Mouse (Mus musculus) limb, embryonic 11.5 days (tissue): ENCODE measurements at regions not wholly inside any gene's neighbourhood (a gene's known extent, or its start where the extent isn't known, plus 50 kb on each side); places are given as distances from the start of the nearest gene placed in this dataset.

Experiments
- ATAC-seq: fragments of 200-750 bp; cut with Nextera tagmentation; 2 replicates; pipeline ENCODE4 v1.8.0; 2017; ENCODE audit warnings: low read depth; ENCODE audit not compliant: insufficient number of reproducible peaks, low FRiP score, low TSS enrichment
- DNase-seq: peaks from one replicate; pipeline ENCODE4 v3.0.0-alpha.2; 2015; ENCODE audit warnings: low spot score
- H3K27ac ChIP-seq: fragments of 300-500 bp; sonication (generic); replicated peaks from 2 replicates; pipeline ENCODE4 v1.5.1; 2014; ENCODE audit warnings: low read depth, mild to moderate bottlenecking, low read length
- H3K27me3 ChIP-seq: fragments of 300-500 bp; sonication (generic); 2 replicates; pipeline ENCODE4 v1.6.1; 2014; ENCODE audit warnings: mild to moderate bottlenecking, low read length, mixed read lengths; ENCODE audit not compliant: control insufficient read depth, insufficient read depth
- H3K36me3 ChIP-seq: fragments of 300-500 bp; sonication (generic); 2 replicates; pipeline ENCODE4 v1.6.1; 2014; ENCODE audit warnings: mild to moderate bottlenecking, low read length, moderate library complexity, mixed read lengths; ENCODE audit not compliant: control insufficient read depth, insufficient read depth
- H3K4me1 ChIP-seq: fragments of 300-500 bp; sonication (generic); 2 replicates; pipeline ENCODE4 v1.6.1; 2014; ENCODE audit warnings: low read length, mixed read lengths; ENCODE audit not compliant: control insufficient read depth, insufficient read depth
- H3K4me2 ChIP-seq: fragments of 300-500 bp; sonication (generic); 2 replicates; pipeline ENCODE4 v1.6.1; 2014; ENCODE audit warnings: low read depth, mild to moderate bottlenecking, moderate library complexity; ENCODE audit not compliant: severe bottlenecking
- H3K4me3 ChIP-seq: fragments of 300-500 bp; sonication (generic); 2 replicates; pipeline ENCODE4 v1.5.1; 2014; ENCODE audit warnings: low read depth, low read length
- H3K9ac ChIP-seq: fragments of 300-500 bp; sonication (generic); 2 replicates; pipeline ENCODE4 v1.6.1; 2014; ENCODE audit warnings: mild to moderate bottlenecking, low read length
- H3K9me3 ChIP-seq: fragments of 300-500 bp; sonication (generic); 2 replicates; pipeline ENCODE4 v1.6.1; 2016; ENCODE audit warnings: low read length; ENCODE audit not compliant: control insufficient read depth
- WGBS: fragments of 180-500 bp; shearing (Covaris S2); extraction: QIAGEN DNeasy Blood & Tissue Kit; methylation state at CpG from one replicate; pipeline ENCODE4 v1.1.7; 2014; 5-methylcytosine and 5-hydroxymethylcytosine counted together

DNA sequence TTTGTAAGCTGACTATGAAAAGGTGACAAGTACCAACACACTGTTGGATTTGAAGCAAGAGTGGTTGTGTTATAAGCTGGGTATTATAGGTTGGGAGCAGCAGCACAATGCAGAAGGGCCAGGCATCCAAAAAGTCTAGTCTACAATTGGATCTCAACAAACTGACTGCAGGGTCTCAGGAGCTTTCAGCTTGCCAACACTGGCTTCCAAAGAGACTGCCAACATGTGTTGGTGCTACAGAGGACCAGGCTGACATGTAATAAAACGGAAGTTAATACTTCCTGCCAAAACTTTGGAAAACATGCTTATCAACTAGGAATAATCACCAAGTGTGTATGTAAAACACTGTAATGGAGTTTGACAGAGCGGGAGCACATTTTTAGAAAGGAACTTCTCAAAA is 170.3 kb upstream of the Gm5148 start:
- ATAC-seq (no peak), DNase-seq (no peak)
- Histone ChIP-seq H3K27me3 (no peaks in the 10 kb centered on the region), H3K4me1 (0 out of 2 replicates have a peak, but pooled peaks cover 7% of the 10 kb centered on the region), H3K4me3 (no peak overlapping the region), H3K27ac (no peak overlapping the region), H3K36me3 (no peaks in the 10 kb centered on the region), H3K9ac (no peak overlapping the region), H3K9me3 (no peaks in the 10 kb centered on the region), H3K4me2 (no peak overlapping the region)
- WGBS = 72% methylated on average over 2 of the region's 2 CpGs

DNA sequence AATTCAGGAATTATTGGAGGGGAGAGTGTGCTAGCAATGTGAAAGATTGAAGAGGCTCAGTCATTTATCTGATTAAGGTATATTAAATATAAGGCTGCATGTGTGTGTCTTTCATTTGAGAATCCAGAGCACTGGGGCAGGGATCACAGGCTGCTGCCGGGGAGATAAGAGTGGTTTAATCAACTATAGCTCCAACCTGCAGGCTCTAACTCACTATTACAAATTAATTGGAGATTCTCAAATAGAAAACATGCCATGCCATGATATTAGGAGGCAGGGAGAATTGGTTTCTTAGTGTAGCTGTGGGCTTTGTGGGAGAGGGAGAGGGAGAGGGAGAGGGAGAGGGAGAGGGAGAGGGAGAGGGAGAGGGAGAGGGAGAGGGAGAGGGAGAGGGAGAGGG is 165.9 kb upstream of the Gm5148 start:
- no peaks in the 10 kb centered on the region for H3K27me3 ChIP-seq

DNA sequence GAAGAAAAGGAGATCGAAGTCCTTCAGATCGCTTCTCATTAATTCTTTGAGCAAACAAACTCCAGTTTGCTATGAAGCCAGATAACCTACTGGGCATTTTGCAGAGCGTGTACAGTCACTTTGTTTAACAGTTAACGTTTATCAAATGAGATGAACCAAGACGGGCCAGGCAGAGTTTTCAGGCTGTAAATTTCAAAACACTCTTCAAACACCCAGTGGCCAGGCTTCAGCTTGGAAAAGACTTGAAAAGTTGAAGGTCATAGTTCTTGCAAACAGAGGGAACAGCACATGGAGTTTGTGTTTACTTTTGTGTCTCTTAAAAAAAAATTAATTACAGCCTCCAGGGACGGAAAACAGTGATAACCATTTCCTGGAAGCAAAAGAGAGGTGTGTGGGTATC is 164.2 kb upstream of the Gm5148 start:
- Histone ChIP-seq H3K9me3 (no peaks in the 10 kb centered on the region), H3K4me3 (no peak overlapping the region), H3K27me3 (no peaks in the 10 kb centered on the region), H3K36me3 (no peaks in the 10 kb centered on the region), H3K27ac (no peak overlapping the region), H3K4me1 (no peaks in the 10 kb centered on the region), H3K9ac (no peak overlapping the region), H3K4me2 (no peak overlapping the region)
- ATAC-seq = no peak
- no peak for DNase-seq
- 57% methylated on average over 6 of the region's 6 CpGs for WGBS

More for the DNA sequence above, 165.9 kb upstream of the Gm5148 start:
- H3K27ac ChIP-seq = no peak overlapping the region
- no peak for DNase-seq
- no peaks in the 10 kb centered on the region for H3K9me3 ChIP-seq
- no peak overlapping the region for H3K4me3 ChIP-seq
- no peak overlapping the region for H3K4me2 ChIP-seq
- ATAC-seq = no peak
- H3K36me3 ChIP-seq = no peaks in the 10 kb centered on the region
- H3K4me1 ChIP-seq = 0 out of 2 replicates have a peak, but pooled peaks cover 3% of the 10 kb centered on the region
- WGBS = 75% methylated on average over 1 of the region's 1 CpGs
- no peak overlapping the region for H3K9ac ChIP-seq

DNA sequence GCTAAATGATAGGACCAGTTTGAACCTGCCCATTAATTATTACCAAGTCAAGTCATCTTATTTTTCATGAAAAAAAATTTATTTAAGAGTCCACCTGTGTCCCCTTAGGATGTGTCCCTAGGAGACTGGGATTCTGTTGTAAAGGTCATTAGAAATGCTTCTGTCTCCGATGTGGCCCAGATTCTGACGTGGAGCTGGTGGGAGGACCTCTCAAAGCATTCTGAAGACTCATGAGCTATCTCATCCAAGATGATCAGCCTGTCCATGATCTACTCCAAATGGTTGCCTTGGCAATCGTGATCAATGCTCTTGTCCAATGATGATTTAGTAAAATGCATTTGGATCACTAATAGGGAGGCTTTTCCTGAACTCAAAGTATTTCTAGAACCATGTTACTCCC is 163.4 kb upstream of the Gm5148 start:
- H3K27ac ChIP-seq = no peak overlapping the region
- WGBS = 89% methylated on average over 3 of the region's 3 CpGs
- H3K9me3 ChIP-seq = no peaks in the 10 kb centered on the region
- no peak overlapping the region for H3K4me3 ChIP-seq
- no peak overlapping the region for H3K9ac ChIP-seq
- H3K27me3 ChIP-seq = no peaks in the 10 kb centered on the region
- DNase-seq (no peak), ATAC-seq (no peak)
- no peaks in the 10 kb centered on the region for H3K36me3 ChIP-seq
- H3K4me2 ChIP-seq = no peak overlapping the region
- no peaks in the 10 kb centered on the region for H3K4me1 ChIP-seq

DNA sequence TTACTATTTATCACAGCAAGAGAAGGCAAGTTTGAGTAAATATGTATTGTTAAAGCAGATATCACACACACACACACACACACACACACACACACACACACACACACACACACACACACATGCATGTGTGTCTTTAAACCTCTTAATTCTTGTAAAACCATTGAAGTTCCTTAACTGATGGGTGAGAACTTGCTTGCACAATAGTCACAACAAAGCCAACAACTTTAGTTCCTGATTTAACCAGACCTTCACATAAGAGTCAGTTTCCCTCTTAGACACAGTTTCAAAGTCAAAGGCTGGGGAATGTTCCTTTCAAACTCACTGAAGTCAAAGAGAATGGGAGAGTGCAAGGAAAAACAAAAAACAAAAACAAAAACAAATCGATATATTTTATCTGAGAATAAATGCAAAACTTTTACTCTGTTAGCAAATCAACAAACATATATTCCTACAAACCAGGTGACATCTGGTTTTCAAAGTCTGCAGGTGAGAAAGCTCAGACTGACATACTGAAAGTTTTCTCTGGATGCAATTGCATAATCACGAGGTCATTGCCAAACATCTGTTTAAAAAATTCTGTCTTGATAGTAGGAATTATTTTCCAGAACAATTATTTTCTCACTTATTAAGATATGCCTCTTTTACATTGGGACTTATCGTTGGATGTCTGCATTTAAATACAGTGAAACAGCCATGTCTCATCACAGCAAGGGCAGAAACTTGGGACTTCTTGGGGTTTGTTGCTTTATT is 162.6 kb upstream of the Gm5148 start:
- Histone ChIP-seq H3K4me3 (no peak overlapping the region), H3K27ac (no peak overlapping the region), H3K9ac (no peak overlapping the region), H3K4me1 (no peaks in the 10 kb centered on the region), H3K9me3 (no peaks in the 10 kb centered on the region), H3K36me3 (no peaks in the 10 kb centered on the region), H3K27me3 (no peaks in the 10 kb centered on the region), H3K4me2 (no peak overlapping the region)
- ATAC-seq (no peak), DNase-seq (no peak)
- 87% methylated on average over 3 of the region's 3 CpGs for WGBS

DNA sequence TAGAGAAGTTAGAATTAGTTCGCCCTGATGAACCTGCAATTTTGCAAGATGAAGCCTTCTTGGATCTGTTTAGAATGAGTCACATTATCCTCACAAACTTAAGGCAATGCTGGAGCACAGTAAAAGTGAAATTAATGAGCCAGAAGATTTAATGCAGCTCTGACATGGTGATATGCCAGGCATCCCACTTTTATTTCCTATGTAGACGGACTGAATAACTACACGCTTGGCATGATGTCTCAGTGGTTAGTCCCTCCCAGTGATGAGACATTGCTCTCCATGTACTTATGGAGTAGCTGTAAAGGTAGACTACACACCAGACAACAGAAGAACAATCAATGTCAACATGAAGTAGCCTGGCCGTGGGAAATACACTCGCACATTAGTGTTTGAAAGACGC is 161.5 kb upstream of the Gm5148 start:
- H3K36me3 ChIP-seq = no peaks in the 10 kb centered on the region
- no peak overlapping the region for H3K9ac ChIP-seq
- ATAC-seq (no peak), DNase-seq (no peak)
- H3K9me3 ChIP-seq = no peaks in the 10 kb centered on the region
- H3K4me1 ChIP-seq = no peaks in the 10 kb centered on the region
- H3K27ac ChIP-seq = no peak overlapping the region
- WGBS = 79% methylated on average over 6 of the region's 6 CpGs
- H3K27me3 ChIP-seq = no peaks in the 10 kb centered on the region
- no peak overlapping the region for H3K4me2 ChIP-seq
- H3K4me3 ChIP-seq = no peak overlapping the region

DNA sequence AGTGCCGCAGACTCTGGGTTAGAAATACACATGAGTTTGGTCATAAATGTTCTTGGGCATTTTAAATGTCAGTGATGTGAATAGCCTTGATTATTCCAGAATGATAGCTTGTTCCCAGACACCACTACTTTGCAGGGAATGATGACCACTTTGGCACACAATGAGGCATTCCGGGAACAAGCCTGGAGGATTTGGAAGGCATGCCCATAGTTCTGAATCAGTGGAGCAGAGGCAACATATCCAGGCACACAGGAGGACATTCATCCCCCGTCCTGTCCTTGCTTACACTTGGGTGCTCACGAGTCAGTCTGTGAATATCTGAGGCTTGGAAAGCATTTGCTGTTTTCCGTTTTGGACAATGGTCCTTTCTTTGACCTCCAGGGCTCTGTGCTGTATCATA is 158.1 kb upstream of the Gm5148 start:
- DNase-seq (no peak), ATAC-seq (no peak)
- Histone ChIP-seq H3K27ac (no peak overlapping the region), H3K4me1 (no peaks in the 10 kb centered on the region), H3K9me3 (no peaks in the 10 kb centered on the region), H3K9ac (no peak overlapping the region), H3K4me2 (no peak overlapping the region), H3K4me3 (no peak overlapping the region), H3K27me3 (no peaks in the 10 kb centered on the region), H3K36me3 (no peaks in the 10 kb centered on the region)
- 80% methylated on average over 5 of the region's 5 CpGs for WGBS

DNA sequence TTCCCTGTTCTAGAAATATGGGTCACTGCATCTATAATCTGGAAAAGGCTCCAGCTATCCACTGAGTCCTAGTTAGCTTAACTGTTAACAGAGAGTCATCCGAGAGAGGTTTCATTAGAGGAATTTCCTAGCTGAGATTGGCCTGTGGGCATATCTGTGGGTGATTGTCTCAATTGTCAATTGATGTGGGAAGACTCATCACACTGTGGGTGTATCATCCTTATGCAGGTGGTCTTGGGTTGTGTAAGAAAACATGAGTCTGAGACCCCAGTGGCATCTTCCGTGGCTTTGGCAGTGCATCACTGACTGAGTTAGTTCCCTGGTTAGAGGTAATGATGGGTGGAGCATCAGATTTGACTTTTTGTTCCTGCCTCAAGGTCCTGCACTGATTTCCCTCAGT is 156.7 kb upstream of the Gm5148 start:
- ATAC-seq (no peak), DNase-seq (no peak)
- Histone ChIP-seq H3K4me2 (no peak overlapping the region), H3K9me3 (no peaks in the 10 kb centered on the region), H3K9ac (no peak overlapping the region), H3K4me1 (no peaks in the 10 kb centered on the region), H3K4me3 (no peak overlapping the region), H3K27ac (no peak overlapping the region), H3K36me3 (no peaks in the 10 kb centered on the region), H3K27me3 (no peaks in the 10 kb centered on the region)
- WGBS = 87% methylated on average over 2 of the region's 2 CpGs

DNA sequence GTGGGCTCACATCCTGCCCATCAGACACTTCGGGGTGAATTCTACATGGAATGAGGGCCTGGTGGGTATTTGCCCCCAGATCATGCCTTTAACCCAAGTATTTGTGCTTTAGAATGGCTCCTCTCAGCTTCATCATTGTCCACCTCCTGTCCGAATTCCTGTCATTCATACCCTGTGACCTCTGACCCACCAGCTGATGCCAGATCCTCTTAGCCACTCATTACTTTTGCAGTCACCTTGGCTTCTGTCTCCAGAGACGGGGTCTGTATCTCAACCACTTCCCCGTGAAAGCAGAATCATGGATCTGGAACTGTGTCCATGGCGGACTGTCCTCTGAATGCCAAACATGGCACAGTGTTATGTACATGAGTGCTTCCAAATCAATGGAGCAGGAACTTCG is 154.8 kb upstream of the Gm5148 start:
- Histone ChIP-seq H3K9me3 (no peaks in the 10 kb centered on the region), H3K9ac (no peak overlapping the region), H3K27me3 (no peaks in the 10 kb centered on the region), H3K4me1 (peaks cover 4% of the 10 kb centered on the region; the same call in 1 of the 2 replicates), H3K4me3 (no peak overlapping the region), H3K36me3 (no peaks in the 10 kb centered on the region), H3K27ac (no peak overlapping the region), H3K4me2 (no peak overlapping the region)
- no peak for DNase-seq
- ATAC-seq = no peak
- 79% methylated on average over 6 of the region's 6 CpGs for WGBS
